Mouse (Mus musculus) gastrocnemius, postnatal 4 days (tissue): ENCODE data around the gene Pcsk6. TPM values are rescaled to one million over a fixed set of nuclear protein-coding genes. Genes with fewer than 3 reads are reported as not detected.
"Not testable (repeated sequence)": the region's sequence is repeated elsewhere in the genome, so short reads cannot be mapped to it uniquely, and the experiment has no call there.

ENCODE experiments used
- DNase-seq, 2 experiments: peaks; one replicate each; pipeline ENCODE4 v3.0.0; 2021 to 2022; ENCODE audit warnings: low spot score in 2 of 2, mixed read lengths in 2 of 2
- long read RNA-seq, 2 experiments: library from polyadenylated mRNA; stranded (forward); transcript quantifications; one replicate each; pipeline ENCODE4 v2.0.0; 2021
- total RNA-seq, 2 experiments: library from RNA; stranded (reverse); gene quantifications; 2 replicates each; pipeline ENCODE4 v1.2.3; 2021

Pcsk6 gene
- total RNA-seq: 10 to 100 TPM; 45.4 to 64.7 TPM
- long read RNA-seq, experiment 1, full-length matches to known transcripts: 25 of 39 reads
- long read RNA-seq, experiment 1, partial matches to known transcripts: 11 of 39 reads
- long read RNA-seq, experiment 1, other reads (novel, unspliced or antisense): 3 of 39 reads
- long read RNA-seq, experiment 2, full-length matches to known transcripts: 30 of 43 reads
- long read RNA-seq, experiment 2, partial matches to known transcripts: 13 of 43 reads
- long read RNA-seq, experiment 2, other reads (novel, unspliced or antisense): 0 of 43 reads

DNA sequence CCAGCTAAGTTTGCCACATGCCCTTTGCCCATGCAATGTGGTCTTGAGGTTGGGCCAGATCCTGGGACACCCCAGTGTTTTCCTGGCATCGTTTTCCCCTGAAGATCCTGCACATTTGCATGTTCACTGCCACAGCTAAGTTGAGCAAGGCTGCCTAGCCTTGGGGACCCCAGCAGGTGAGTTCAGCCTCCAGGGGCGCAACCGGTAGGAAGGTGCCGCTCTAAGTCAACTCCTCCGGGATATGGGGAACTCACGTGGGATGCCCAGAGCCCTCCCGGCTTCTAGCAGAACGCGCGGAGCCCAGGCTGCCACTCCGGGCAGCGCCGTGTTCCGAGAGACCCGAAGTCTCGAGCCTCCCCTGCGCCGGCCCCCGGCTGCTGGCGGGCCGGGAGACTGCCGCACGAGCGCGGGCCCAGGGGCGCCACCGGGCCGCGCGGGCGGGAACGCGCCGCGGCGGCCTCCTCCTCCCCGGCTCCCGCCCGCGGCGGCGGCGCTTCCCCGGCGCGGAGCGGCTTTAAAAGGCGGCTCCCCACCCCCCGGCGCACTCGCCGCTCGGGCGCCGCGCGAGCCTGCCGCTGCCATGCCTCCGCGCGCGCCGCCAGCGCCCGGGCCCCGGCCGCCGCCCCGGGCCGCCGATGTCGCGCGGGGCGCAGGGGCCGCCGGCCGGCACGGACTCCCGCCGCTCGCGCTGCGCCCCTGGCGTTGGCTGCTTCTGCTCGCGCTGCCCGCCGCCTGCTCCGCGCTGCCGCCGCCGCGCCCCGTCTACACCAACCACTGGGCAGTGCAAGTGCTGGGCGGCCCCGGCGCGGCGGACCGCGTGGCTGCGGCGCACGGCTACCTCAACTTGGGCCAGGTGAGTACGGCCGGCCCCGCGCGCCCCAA, at the start of gene Pcsk6:
Gene Pcsk6, plus strand, starts transcription at position 144 of the 882 bp plus-strand sequence.
- DNase-seq: peak in 1 of 2 experiments; percentile 53

DNA sequence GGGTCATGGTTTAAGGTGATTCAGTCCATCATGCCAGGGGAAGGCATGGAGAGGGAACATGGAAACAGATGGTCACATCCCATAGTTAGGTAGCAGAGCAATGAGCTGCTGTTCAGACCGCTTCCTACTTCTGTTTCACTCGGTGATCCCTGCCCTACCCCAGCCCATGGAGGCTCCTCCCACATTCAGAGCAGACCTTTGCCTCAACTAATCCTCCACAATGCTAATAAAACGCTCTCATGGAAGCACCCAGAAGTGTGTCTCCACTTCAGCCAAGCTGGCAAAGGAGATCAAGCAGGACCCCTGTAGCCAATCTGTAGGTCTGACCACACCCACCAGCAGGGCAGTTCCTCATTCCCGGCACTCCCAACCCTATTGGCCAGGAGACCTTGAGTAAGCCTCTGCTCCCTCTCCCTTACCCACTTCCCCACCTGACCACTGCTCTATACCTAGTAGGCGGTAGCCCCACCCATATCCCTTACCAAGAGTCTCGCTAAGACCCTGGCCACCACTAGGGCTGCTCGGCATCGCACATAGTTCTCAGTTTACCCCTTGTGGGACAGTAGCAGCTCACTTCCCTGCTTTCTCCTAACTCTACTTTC, 47.8 kb upstream of the Pcsk6 start:
- no peak for DNase-seq

DNA sequence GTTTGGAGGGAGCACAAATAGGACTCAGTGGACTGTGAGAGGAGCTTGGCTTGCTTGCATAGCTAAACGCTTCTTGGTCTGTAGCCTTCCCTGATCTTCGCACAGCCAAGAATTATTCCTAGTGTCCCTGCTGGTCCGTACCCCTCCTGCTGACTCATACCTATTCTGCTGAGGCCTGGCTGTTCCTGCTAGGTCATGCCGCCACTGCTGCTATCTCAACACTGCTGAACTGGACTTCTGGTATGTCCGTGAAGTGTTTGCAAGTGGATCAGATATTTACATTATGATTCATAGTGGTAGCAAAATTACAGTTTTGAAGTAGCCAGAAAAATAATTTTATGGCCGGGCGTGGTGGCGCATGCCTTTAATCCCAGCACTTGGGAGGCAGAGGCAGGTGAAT, 44.0 kb upstream of the Pcsk6 start:
- no peak for DNase-seq

DNA sequence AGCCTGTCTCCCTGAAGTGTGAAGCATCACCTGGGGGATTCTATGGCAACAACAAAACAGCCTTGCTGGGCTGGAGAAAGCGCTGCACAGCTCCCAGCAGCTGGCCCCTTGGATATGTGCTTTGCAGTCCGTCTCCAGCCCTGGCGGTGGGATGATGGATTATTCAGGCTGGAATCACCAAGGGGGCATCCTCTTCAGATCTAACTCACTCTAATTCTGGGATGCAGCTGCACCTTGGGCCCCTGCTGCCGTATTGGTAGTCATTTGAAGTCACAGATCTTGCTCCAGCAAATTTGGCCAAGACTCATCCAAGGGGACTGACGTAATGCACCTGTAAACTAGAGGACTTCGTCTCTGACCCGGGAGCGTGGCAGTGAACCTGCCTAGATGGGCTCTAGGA, 41.1 kb upstream of the Pcsk6 start:
- no peak for DNase-seq

DNA sequence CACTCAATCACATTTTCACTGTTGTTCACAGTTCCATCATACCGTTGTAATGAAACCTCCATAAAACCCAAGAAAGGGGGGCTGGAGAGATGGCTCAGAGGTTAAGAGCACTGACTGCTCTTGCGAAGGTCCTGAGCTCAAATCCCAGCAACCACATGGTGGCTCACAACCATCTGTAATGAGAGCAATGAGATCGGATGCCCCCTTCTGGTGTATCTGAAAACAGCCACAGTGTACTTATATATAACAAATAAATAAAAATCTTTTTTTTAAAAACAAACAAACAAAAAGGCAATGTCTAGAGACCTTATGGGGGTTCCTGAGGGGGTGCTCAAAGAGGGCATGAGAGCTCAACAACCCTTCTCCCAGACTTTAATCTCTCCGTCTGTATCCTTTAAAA, 39.6 kb upstream of the Pcsk6 start:
- not testable (repeated sequence) for DNase-seq

DNA sequence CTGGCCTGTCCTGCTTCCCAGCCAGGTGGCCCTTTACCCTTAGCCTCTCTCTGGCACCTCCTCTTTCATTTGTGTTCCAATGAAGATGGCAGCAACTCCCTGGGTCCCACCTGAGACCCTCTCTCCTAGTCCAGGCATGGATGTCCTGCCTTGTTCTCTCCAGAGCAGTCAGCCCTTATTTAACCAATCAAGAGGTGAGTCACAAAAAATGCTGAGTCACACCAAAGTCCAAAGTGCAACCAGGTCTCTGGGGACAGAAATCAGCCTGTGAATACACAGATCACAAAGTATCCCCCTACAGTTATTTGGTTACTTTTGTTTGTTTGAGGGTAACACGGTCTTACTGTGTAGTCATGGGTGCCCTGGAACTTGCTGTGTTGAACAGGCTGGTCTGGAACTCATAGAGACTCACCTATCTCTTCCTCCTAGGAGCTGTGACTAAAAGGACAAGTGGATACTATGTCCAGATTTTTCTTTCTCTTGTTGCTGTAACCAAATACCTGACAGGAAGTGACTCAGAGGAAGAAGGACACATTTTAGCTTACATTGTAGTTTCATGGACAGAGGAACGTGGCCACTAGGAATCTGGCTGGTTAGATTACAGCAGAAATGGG, 38.9 kb upstream of the Pcsk6 start:
- no peak for DNase-seq

DNA sequence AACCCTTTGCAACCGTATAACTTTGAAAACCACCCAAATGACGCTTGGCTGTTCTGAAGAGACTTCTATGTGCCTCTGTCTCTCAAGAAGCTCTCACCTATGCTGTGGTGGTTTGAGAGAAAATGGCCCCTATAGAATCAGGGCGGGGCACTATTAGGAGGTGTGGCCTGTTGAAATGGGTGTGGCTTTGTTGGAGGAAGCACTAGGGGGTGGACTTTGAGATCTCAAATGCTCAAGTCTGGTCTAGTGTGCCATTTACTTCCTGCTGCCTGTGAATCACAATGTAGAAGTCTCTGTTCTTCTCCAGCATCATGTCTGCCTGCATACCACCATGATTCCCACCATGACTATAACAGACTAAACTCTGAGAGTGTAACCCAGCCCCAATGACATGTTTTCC, 21.8 kb upstream of the Pcsk6 start:
- no peak for DNase-seq

DNA sequence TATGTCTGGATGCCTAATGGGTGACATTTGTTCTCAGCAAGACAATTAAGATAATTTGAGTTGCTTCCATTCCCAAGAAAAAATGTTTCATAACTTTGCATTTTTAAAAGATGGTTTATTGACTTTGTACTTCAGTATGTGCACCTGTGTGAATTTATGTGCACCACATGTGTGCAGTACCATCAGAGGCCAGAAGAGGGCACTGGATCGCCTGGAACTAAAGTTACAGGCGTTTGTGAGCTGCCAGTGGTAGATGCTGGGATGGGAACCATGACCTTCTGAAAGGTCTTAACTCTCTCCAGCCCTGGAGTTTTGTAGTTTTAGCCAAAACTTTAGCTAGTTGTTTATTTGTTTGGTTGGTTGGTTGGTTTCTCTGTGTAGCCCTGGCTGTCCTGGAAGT, 18.3 kb upstream of the Pcsk6 start:
- no peak for DNase-seq

DNA sequence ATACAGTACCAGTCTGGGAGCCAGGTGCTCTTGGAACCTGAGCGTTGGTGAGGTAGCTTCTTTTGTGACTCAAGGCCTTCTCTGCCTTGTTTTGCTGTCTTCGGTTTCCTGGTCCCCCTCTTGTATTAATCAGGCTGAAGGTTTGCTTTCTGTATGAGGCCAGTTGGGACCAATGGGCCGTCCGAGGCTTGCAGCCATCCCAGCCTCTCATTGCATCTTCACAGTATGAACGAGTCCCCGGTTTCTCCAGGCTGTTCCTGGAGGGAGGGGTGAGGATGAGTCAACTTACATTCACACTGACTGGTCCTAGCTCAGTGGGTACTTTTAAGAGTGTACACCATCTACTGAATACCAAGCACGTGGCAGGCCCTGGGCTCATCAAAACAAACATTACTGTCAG, 553 bp upstream of the Pcsk6 start:
- DNase-seq: no peak

DNA sequence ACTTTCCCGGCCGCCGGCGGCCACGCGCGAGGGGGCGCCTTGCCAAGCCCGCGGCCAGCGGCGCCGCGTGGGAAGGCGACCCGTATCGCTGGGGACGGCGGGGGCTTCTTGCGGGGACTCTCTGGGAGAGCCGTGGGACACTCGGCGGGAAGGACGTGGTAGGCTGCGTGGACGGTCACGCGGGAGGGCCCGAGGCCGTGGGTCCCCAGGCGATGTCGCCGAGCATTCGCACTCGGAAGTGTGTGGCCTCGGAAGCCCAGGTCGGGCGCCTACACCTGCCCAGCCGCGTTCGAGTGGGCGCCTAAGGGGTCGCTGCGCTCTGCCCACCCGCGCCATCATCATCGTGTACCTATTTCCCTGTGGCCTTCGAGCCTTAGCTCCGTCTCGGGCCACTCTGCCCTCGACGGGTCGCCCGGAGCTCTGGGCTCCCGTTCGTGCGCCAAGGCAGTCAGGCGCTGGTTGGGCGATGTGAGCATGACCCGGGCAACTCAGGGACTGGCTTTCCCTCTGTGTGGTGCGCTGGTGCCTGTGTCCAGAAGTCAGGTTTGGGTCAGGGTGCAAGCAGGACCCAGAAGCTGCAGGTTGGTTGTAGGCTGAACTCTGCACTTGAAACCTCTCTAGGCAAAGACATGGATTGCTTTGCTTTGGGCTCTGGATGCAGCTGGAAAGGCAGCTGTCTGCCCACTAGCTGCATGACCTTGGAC, 1.1 kb downstream of the Pcsk6 start:
- peak in 1 of 2 experiments; percentile 20 for DNase-seq

DNA sequence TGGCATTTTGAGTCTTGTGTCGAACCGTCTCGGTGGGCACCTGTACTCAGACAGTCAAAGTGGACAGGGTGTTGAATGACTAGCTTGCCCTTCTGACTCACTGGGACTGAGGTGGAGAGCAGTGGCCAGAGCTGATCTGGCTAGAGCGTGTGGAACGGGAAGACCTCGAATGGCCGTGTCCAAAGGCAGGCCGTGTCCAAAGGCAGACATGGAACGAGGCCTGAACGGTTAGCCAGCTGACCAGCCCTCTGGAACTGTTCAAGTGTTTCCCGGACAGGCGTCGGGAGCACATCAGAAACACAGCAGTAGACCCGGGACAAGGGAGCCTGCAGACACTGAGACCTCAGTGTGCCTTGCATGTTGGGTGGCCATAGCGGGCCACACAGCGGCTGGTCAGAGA, 7.6 kb downstream of the Pcsk6 start:
- DNase-seq: no peak

DNA sequence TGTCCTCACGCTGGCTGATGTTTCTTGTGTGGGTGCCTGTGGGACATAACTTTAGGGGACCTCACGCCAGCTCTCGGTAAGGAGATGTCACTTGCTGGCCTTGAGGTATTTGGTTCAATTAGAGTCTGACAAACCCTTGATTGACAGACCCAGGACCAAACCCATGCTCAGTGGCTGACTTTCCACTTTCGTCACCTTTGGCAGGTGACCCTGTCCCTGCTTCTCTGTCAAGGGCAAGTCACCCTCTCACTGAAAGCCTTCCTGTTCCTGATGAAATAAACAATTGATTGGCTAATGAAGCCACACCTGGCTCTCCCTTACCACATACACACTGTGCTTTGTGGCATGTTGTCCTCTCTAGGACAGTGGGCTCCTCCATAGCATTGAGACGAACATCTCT, 8.3 kb downstream of the Pcsk6 start:
- no peak for DNase-seq

DNA sequence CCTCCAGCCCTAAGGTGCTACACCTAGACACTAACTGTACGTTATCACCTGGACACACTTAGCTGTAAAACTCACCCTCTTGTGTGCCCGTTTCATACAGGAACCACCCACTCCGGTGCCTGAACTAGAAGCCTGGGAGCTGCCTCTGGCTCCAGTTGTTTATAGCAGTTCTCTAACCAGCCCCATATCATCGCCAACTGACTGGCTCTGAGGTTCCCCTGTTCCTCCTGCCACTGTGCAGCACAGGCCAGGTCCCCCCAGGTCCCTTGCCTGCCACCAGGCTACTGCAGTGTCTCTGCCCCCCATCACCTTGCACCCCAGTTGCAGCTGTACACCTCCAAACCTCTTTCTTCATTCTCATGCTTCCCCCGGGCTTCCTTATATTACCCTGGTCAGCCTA, 8.7 kb downstream of the Pcsk6 start:
- no peak for DNase-seq

DNA sequence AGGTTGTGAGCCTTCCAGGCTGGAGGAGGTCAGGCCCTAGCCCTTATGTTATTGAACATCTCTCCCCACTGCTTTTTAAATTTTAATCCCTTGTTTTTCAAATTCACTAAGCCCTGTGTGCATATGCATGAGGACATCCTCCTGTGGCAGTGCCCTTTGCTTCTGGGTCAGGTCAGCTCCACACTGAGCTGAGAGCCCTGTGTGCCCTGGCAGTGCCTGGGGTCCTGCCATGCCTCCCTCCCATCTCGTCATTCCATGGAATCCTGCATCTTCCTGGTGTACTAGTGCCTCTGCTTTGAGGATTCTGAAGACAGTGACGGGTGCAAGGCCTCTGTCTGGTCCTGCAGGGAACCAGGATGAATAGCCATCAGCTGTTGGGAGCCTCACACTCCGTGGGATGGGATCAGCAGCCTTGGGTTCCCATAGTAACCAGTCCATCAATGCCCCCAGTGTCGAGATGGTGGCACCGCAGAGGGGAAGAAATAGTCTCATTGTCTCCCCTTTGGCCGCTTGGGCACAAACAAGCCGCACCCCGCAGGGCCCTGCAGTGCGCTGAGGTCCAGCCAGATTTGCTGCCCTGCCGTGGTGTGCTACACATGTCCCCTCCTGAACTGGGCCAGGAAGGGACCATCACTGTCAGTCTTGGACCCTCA, 9.5 kb downstream of the Pcsk6 start:
- no peak for DNase-seq

DNA sequence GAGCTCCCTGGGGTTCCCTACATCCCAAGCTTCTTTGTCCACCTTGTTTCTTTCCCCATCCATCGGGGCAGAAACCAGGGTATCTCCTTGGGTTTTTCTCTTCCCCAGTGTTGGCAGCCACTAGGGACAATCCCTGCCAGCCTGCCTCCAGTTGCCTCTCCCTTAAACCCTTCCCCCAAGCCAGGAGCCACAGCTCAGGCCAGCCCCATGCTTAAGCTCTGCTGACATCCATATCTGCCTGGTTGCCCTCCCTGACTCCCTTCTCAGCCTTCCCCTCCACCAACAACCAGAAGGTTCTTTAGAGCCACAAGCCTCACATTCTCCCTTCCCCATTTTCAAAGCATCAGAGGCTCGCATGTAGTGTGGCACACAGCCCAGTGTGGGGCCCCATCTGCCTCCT, 10.3 kb downstream of the Pcsk6 start:
- no peak for DNase-seq

DNA sequence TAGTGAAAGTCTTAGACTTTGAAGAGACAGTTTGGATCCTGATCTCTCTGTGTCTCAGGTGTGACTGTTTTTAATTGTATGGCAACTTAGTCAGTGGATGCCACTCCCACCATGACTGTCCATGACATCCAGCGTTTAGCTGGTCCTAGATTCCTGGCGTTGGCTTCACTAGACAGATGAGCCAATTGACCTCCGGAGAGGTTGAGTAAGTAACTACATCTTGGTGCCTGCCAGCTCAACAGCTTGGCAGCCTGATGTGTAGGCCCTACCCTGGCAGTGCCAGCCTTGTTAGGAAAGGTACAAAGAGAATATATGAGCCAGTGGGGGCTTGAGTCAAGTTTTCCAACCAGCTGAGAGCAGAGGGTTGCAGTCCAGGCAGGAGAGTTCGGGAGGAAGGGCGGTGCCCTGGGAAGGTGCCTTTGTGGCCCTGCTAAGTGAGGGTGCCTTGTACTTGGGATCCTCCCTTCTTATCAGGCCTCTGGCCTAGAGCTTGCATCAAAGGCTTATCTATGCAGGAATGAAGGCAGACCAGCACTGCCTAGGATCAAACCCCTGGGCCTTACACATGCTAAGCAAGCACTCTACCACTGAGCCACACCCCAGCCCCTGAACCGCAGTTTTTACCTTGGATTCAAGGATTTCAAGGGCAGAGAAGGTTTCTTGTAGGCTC, 11.8 kb downstream of the Pcsk6 start:
- no peak for DNase-seq

DNA sequence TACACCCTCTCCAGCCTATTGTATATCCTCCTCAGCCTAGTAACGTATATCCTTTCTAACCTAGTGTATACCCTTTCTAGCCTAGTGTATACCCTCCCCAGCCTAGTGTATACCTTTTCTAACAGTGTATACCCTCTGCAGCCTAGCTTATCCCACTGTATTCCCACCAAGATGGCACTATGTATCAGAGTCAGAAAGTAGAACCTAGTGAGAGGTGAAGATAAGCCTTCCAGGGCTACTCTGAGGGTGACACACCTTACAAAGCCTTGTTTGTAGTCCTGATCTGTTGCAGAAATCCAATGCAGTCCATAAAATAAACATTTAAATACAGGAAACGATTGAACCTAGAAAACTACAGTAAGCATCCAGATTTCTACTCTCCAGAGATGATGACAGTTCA, 12.4 kb downstream of the Pcsk6 start:
- no peak for DNase-seq

DNA sequence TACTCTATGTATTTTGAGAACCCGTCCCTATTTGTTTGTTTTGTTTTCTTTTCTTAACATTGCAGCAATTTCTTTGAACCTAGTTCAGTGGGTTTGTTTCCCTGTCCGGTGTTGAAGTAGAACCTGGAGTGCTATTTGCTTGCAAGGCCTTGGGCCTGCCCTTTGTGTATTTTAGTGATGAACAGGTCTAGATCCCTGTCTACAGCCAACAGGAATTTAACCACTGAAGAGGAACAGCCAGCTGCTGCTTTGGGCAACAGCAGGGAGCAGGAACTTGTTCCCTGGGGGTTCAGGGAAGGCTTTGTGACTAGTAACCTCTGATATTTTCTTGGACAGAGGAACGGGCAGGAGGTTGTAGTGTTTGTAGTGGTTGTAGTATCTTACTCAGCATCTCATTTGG, 15.1 kb downstream of the Pcsk6 start:
- no peak for DNase-seq

DNA sequence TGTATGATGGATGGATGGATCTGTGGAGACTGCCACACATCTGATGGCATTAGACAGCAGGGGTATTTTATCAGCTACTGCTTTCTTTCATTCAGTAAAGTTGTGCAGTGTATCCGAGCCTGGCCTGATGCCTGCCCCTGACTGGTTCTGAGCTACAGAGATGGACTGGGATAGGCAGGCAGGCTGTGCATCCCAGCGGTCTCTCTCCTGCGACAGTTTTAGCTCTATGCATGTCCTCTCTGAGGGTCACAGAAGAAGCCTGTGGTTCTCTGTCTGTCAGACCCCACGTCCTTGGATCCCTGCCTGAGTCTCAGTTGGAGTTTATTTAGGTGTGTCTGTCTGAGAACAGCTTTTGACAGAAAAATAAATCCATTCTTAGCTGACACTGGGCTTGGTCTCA, 16.7 kb downstream of the Pcsk6 start:
- no peak for DNase-seq

DNA sequence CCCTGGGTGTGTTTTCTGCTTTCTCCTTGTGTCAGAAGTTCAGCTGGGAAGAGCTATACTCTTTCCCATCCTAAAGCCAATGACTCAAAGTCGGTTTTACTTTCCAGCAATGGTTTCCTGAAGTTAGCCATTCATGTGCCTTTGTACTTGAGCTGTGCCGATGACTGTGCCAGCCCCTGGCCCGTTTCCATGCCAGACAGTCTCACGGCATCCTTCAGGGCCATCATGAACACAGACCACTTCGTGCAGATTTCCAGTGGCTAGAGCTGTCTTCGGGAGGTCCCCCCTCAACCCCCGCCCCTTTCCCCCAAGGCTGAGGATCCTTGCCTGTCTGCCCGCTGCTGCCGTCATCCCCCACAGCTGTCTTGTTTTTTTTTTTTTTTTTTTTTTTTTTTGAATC, 17.8 kb downstream of the Pcsk6 start:
- no peak for DNase-seq
